Mouse (Mus musculus) heart, embryonic 11.5 days (tissue): Measurements from ENCODE around the gene Hoxa9. TPM values are rescaled to one million over a fixed set of nuclear protein-coding genes. Genes with fewer than 3 reads are reported as not detected.

ENCODE experiments used
- ATAC-seq: fragments of 200-750 bp; cut with Nextera tagmentation; replicated peaks from 2 replicates; pipeline ENCODE4 v1.8.0; 2017; ENCODE audit warnings: moderate library complexity; ENCODE audit not compliant: insufficient number of reproducible peaks, low FRiP score, low TSS enrichment
- H3K27ac ChIP-seq: fragments of 300-500 bp; sonication (generic); 2 replicates; pipeline ENCODE4 v1.5.1; 2014; ENCODE audit warnings: mild to moderate bottlenecking, low read depth, low read length
- H3K27me3 ChIP-seq: fragments of 300-500 bp; sonication (generic); 2 replicates; pipeline ENCODE4 v1.6.1; 2014; ENCODE audit warnings: mild to moderate bottlenecking, low read length, mixed read lengths; ENCODE audit not compliant: control insufficient read depth, insufficient read depth
- H3K36me3 ChIP-seq: fragments of 300-500 bp; sonication (generic); 2 replicates; pipeline ENCODE4 v1.6.1; 2014; ENCODE audit warnings: mild to moderate bottlenecking, low read length, moderate library complexity, mixed read lengths; ENCODE audit not compliant: control insufficient read depth, insufficient read depth
- H3K4me1 ChIP-seq: fragments of 300-500 bp; sonication (generic); 2 replicates; pipeline ENCODE4 v1.6.1; 2014; ENCODE audit warnings: low read length; ENCODE audit not compliant: control insufficient read depth, insufficient read depth
- H3K4me2 ChIP-seq: fragments of 300-500 bp; sonication (generic); 2 replicates; pipeline ENCODE4 v1.6.1; 2014; ENCODE audit warnings: mild to moderate bottlenecking, moderate library complexity
- H3K4me3 ChIP-seq: fragments of 300-500 bp; sonication (generic); 2 replicates; pipeline ENCODE4 v1.5.1; 2014; ENCODE audit warnings: low read depth, low read length
- H3K9ac ChIP-seq: fragments of 300-500 bp; sonication (generic); 2 replicates; pipeline ENCODE4 v1.6.1; 2014; ENCODE audit warnings: mild to moderate bottlenecking, low read depth, low read length, moderate library complexity
- H3K9me3 ChIP-seq: fragments of 300-500 bp; sonication (generic); replicated peaks from 2 replicates; pipeline ENCODE4 v1.6.1; 2016; ENCODE audit warnings: low read length; ENCODE audit not compliant: control insufficient read depth
- WGBS: fragments of 180-500 bp; shearing (Covaris S2); extraction: QIAGEN DNeasy Blood & Tissue Kit; methylation state at CpG from one replicate; pipeline ENCODE4 v1.1.7; 2014; ENCODE audit not compliant: insufficient replicate concordance; 5-methylcytosine and 5-hydroxymethylcytosine counted together
- polyA plus RNA-seq: library from polyadenylated mRNA; unstranded; fragments of >200 nt; fragmentation: Nextera tagmentation; extraction: Ambion mirVana; gene quantifications from 2 replicates; pipeline ENCODE4 v1.2.1, GENCODE M21; 2014

The Hoxa9 gene
- polyA plus RNA-seq, 1 experiment from 2014 or later = 0.29 TPM

DNA sequence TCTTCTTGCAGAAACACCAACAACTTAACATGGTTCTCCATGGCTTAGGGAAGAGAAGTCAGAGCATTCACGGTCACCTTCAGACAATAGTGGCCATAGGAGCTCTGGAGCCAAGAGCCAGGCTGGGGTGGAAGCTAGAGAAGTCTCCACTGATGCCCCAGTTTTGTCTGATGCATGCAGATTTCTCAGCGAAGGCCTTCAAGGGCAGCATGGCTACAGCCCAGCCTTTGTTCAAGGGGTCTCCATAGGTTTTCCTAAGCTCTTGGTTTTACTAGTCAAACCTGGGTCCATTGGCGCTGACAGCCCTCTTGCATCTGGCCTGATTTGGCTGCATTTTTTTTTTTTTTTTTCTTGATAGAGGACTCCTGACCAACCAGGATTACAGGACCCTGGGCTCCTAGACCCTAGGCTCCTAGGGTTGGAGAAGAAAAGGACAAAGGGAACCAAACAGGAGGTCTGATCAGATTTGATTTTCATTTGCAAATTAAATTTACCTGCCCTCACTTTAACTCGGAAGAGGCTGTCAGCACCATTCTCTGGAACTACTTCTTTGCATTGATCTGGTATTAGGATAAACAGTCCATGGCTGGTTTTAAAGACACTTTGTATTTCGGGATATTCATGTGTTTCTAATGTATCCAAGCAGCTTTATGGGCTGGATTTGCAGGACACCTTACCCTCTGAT is 33.4 kb upstream of the Hoxa9 start:
- Histone ChIP-seq H3K27ac (no peak overlapping the region), H3K4me1 (no peaks in the 10 kb centered on the region; the same call in 1 of the 2 replicates), H3K4me2 (no peak overlapping the region), H3K9me3 (no peaks in the 10 kb centered on the region), H3K27me3 (peaks cover 96% of the 10 kb centered on the region), H3K4me3 (no peak overlapping the region), H3K36me3 (no peaks in the 10 kb centered on the region), H3K9ac (no peak overlapping the region)
- ATAC-seq = no peak
- 2% methylated on average over 5 of the region's 5 CpGs for WGBS

DNA sequence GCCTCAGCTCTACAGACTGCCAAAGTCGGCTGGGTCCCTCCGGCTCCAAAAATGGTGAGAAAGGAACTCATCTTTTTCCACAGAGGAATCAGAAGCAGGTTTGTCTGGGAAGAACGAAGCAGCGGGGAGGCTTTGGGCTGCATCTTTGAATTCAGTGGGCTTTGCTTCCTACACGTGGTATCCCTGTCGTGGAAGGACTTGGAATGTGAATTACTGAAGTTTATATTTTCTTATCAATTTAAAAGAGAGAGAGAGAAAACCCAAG is 32.4 kb upstream of the Hoxa9 start:
- H3K27me3 ChIP-seq = peaks cover 96% of the 10 kb centered on the region
- H3K36me3 ChIP-seq = no peaks in the 10 kb centered on the region
- H3K4me1 ChIP-seq = no peaks in the 10 kb centered on the region; the same call in 1 of the 2 replicates
- no peak overlapping the region for H3K9ac ChIP-seq
- H3K9me3 ChIP-seq = no peaks in the 10 kb centered on the region
- no peak overlapping the region for H3K27ac ChIP-seq
- H3K4me3 ChIP-seq = no peak overlapping the region
- no peak overlapping the region for H3K4me2 ChIP-seq
- ATAC-seq = no peak
- WGBS = 2% methylated on average over 6 of the region's 6 CpGs

DNA sequence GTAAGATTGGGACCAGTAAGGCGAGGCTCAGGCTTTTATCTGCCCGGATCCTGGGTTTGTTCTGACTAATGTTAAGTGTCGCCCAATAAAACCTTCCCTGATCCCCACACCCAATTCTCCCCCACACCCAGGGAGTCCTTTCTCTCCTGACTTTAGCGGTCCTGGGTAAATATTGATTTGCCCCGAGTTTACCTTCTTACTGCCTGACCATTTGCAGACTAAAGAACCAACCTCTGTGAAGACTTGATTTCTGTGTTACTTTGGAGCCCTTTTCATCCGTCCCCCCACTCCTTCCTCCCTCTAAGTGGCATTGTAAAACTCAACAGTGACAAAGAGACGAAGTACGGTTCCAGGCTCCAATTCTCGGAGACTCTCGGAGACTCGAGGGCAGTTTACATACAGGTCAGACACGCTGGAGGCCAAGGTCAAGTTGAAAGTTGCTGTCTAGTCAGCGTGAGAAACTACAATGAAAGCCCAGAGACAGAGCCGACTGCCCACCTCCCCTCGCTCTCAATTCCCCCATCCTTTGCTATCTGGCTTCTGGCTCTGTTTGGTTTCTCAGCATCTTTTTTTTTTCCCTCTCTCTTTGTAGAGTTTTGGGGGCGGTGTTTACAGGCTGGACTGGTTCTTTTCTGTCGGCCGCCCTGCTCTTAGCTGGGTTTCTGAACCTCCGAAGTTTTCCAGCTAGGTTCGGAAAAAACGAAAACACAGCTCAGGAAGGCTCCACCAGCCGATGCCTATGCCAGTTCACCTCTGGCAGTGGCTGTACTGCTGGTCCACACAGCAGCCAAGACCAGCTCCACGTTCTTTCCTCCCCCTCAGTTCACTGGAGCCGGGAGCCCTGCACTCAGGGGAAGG is 31.8 kb upstream of the Hoxa9 start:
- no peak for ATAC-seq
- no peak overlapping the region for H3K4me2 ChIP-seq
- H3K9ac ChIP-seq = no peak overlapping the region
- no peaks in the 10 kb centered on the region; the same call in 1 of the 2 replicates for H3K4me1 ChIP-seq
- H3K36me3 ChIP-seq = no peaks in the 10 kb centered on the region
- H3K4me3 ChIP-seq = no peak overlapping the region
- H3K9me3 ChIP-seq = no peaks in the 10 kb centered on the region
- H3K27ac ChIP-seq = no peak overlapping the region
- H3K27me3 ChIP-seq = peaks cover 94% of the 10 kb centered on the region
- WGBS = 2% methylated on average over 24 of the region's 24 CpGs

DNA sequence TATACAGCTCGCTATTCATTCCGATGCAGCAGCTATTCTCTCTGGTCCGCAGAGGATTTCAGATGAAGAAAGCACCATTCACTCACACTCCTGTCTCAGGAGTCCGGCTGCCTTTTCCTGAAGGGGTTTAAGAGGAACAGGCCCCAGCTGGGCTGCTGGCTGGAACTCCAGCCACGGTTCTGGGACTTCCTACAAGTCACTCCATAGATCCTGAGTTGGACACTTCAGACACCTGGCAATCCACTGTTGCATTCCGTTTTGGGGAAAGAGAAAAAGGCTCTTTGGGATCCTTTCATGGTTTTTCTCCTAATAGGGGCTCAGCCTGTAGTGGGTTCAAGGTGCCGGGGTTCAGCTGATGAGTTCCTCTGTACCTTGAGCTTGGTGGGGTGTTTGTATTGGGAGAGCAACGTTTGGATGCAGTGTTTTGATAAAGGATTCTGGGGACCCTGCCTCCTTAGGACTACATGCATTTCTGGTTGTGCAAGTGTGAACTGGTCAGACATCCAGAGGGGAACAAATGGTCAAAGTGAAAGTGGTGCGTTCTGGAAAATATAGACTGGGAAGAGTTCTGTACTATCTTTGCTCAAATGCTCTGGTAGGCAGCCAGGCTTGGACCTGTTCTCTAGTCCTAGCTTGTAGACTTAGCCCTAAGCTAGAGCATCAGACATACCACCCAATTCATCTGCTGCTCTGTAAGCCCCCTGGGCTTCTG is 31.0 kb upstream of the Hoxa9 start:
- Histone ChIP-seq H3K27me3 (peaks cover 96% of the 10 kb centered on the region), H3K4me2 (no peak overlapping the region), H3K9ac (no peak overlapping the region), H3K9me3 (no peaks in the 10 kb centered on the region), H3K4me3 (no peak overlapping the region), H3K4me1 (no peaks in the 10 kb centered on the region; the same call in 1 of the 2 replicates), H3K27ac (no peak overlapping the region), H3K36me3 (no peaks in the 10 kb centered on the region)
- 4% methylated on average over 9 of the region's 9 CpGs for WGBS
- ATAC-seq = no peak

DNA sequence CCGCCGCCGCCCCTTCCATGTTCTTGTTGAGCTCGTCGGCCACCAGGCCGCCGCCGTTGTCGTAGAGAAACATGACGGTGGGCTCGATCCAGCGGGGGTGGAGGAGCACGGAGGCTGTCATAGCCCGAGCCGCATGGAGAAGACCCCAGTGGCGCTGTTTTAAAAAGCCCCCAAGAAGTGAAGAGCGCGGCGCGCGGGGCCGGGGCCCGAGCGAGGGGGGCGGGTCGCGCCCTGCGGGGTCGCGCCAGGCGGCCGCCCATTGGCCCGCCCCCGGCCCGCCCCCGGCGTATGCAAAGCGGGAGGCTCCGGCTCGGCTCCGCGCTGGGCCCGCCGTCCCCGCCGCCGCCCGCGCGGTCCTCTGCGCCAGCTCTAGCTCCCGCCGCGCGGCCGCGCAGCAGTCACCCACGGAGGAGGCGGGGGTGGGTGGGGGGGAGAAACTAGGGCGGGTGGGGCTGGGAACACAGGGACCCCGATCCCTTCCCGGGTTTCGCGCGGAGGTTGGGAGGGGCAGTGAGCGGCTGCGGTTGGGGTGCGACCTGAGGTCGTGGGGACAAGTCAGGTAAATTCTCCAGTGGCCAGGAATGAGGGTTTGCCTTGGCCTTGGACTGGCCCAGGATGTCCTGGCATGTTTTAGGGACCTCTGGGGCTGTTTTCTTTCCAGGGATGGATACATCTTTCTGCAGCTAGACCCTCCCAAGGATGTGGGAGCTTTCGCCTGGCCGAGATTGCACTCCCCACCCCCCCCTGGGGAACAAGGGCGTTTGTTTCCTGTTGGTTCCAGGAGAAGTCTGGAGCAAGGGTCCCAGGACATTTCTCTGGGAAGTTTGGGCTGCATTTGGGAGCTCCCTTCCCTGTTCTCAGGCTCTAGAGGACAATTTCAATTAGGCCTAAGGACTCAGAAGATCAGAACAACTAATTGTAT is 30.0 kb upstream of the Hoxa9 start, which contains the start of gene Hoxa13:
TSS of gene Hoxa13 (minus strand) at position 227 of the 922 bp plus-strand sequence.
- peak; percentile 67 for ATAC-seq

DNA sequence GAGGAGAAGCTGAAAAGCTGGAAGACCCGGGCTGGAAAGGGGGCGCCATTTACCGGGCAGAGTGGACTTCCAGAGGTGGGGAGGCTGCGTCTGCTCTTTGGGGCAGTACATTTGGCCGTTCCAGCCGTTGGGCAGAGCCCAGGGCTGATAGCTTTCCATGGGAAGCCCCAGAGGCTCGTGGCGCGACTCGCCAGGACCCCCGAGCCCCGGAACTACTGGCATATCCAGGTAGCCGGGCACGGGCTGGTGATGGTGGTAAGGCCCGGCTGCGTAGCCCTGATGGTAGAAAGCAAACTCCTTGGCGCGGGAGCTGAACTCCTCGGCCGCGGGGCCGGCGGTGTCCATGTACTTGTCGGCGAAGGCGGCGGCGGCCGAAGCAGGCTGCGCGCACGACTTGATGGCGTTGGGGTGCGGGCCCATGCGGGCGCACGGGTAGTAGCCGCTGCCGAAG is 28.9 kb upstream of the Hoxa9 start:
- H3K9me3 ChIP-seq = no peaks in the 10 kb centered on the region
- H3K9ac ChIP-seq = no peak overlapping the region
- peak overlapping the region; percentile 52 for H3K4me3 ChIP-seq
- WGBS = under 1% methylated on average over 38 of the region's 39 CpGs
- peak overlapping the region; percentile 81 for H3K4me2 ChIP-seq
- no peak overlapping the region for H3K27ac ChIP-seq
- peaks cover 93% of the 10 kb centered on the region for H3K27me3 ChIP-seq
- H3K36me3 ChIP-seq = no peaks in the 10 kb centered on the region
- no peaks in the 10 kb centered on the region; the same call in 1 of the 2 replicates for H3K4me1 ChIP-seq
- ATAC-seq = no peak

More for the DNA sequence above, 30.0 kb upstream of the Hoxa9 start, which contains the start of gene Hoxa13:
- H3K36me3 ChIP-seq = no peaks in the 10 kb centered on the region
- peak within 1 kb of the TSS; percentile 81 for H3K4me2 ChIP-seq
- H3K27ac ChIP-seq = no peak within 1 kb of the TSS
- no peaks in the 10 kb centered on the region; the same call in 1 of the 2 replicates for H3K4me1 ChIP-seq
- H3K27me3 ChIP-seq = peaks cover 93% of the 10 kb centered on the region
- WGBS = 1% methylated on average over 31 of the region's 72 CpGs
- H3K4me3 ChIP-seq = peak within 1 kb of the TSS; percentile 52
- no peak within 1 kb of the TSS for H3K9ac ChIP-seq
- no peaks in the 10 kb centered on the region for H3K9me3 ChIP-seq

DNA sequence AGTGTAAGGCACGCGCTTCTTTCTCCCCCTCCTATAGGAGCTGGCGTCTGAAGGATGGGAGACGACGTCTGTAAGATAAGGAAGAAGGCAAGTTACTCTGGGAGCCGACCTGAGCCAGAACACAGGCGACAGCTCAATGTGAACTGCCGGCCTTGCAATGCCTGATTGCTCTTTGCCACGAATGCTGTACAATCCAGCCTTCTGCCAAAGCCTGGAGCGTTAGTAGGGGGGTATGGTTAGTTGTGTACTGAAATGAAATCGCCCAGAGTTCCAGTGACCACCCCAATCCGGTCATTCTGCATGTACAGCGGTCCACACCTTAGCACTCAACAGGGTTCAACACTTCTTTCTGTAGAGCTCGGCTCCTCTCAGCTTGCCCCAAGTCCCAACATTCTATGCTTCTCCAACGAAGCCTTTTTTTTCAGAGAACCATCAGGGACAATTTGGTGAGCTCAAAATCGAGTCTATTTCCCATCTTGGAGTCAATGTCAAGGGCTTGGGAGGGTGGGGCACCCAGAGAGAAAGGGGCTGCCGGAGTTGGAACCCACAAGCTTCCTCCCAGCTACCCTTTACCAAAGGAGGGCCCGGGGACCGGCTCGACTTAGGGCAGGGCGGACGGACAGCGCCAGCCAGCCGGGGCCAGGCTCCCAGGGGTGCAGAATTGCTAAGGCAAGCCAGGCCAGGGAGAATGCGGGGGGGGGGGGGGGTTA is 28.3 kb upstream of the Hoxa9 start:
- Histone ChIP-seq H3K4me1 (no peaks in the 10 kb centered on the region; the same call in 1 of the 2 replicates), H3K9ac (no peak overlapping the region), H3K4me3 (peak overlapping the region; percentile 52; the same call in 1 of the 2 replicates), H3K9me3 (no peaks in the 10 kb centered on the region), H3K4me2 (no peak overlapping the region; the same call in 1 of the 2 replicates), H3K36me3 (no peaks in the 10 kb centered on the region), H3K27me3 (peaks cover 88% of the 10 kb centered on the region), H3K27ac (no peak overlapping the region)
- WGBS = 3% methylated on average over 24 of the region's 25 CpGs
- ATAC-seq = no peak
